Mouse (Mus musculus) myocyte (in vitro differentiated cells): ENCODE results near the gene Cacna1d. TPM values are rescaled to one million over a fixed set of nuclear protein-coding genes. Genes with fewer than 3 reads are reported as not detected.

Experiments used
- H3K27me3 ChIP-seq: one replicate; pipeline ENCODE4 v1.6.1; 2011; ENCODE audit not compliant: control insufficient read depth, insufficient read depth, insufficient read length
- H3K36me3 ChIP-seq: one replicate; pipeline ENCODE4 v1.6.1; 2011; ENCODE audit not compliant: control insufficient read depth, insufficient read depth
- H3K4me2 ChIP-seq: one replicate; pipeline ENCODE4 v1.6.1; 2011; ENCODE audit warnings: low read depth, control low read depth
- H3K4me3 ChIP-seq: one replicate; pipeline ENCODE4 v1.5.1; 2011; ENCODE audit warnings: mild to moderate bottlenecking, control low read depth, moderate library complexity
- H3K79me2 ChIP-seq: one replicate; pipeline ENCODE4 v1.6.1; 2011; ENCODE audit not compliant: control insufficient read depth, insufficient read depth
- H3ac ChIP-seq: one replicate; pipeline ENCODE4 v1.6.1; 2011; ENCODE audit not compliant: control insufficient read depth, insufficient read length
- CEBPB ChIP-seq: IDR thresholded peaks from 2 replicates; pipeline ENCODE4 v1.6.1; 2011; ENCODE audit warnings: mild to moderate bottlenecking, moderate library complexity; ENCODE audit not compliant: poor library complexity, insufficient read depth, severe bottlenecking
- E2F4 ChIP-seq: IDR thresholded peaks from one replicate; pipeline ENCODE4 v1.6.1; 2011; ENCODE audit warnings: mild to moderate bottlenecking, control low read depth, moderate library complexity; ENCODE audit not compliant: insufficient read depth
- MAX ChIP-seq: IDR thresholded peaks from one replicate; pipeline ENCODE4 v1.6.1; 2011; ENCODE audit warnings: low read depth, mild to moderate bottlenecking, control low read depth
- MYOD1 ChIP-seq, 3 experiments: IDR thresholded peaks; one replicate each; pipeline ENCODE4 v1.6.1; 2011; ENCODE audit warnings: control low read depth in 2 of 3, low read depth in 2 of 3, mild to moderate bottlenecking in 2 of 3, moderate library complexity in 1 of 3; ENCODE audit not compliant: insufficient read length in 2 of 3, control insufficient read depth in 1 of 3
- MYOG ChIP-seq, 3 experiments: IDR thresholded peaks; one replicate each; pipeline ENCODE4 v1.6.1; 2011; ENCODE audit warnings: control low read depth in 2 of 3, low read depth in 2 of 3, mild to moderate bottlenecking in 2 of 3; ENCODE audit not compliant: insufficient read length in 2 of 3, control insufficient read depth in 1 of 3, insufficient read depth in 1 of 3
- POLR2A ChIP-seq: IDR thresholded peaks from one replicate; pipeline ENCODE4 v1.6.1; 2011; ENCODE audit warnings: low read depth, mild to moderate bottlenecking, control low read depth, moderate library complexity; ENCODE audit not compliant: insufficient read length
- POLR2AphosphoS2 ChIP-seq: IDR thresholded peaks from one replicate; pipeline ENCODE4 v1.6.1; 2011; ENCODE audit warnings: low read depth, control low read depth; ENCODE audit not compliant: insufficient read length
- REST ChIP-seq: IDR thresholded peaks from one replicate; pipeline ENCODE4 v1.6.1; 2011; ENCODE audit warnings: mild to moderate bottlenecking, control low read depth, moderate library complexity; ENCODE audit not compliant: insufficient read depth, insufficient read length
- SRF ChIP-seq: IDR thresholded peaks from one replicate; pipeline ENCODE4 v1.6.1; 2011; ENCODE audit warnings: low read depth; ENCODE audit not compliant: control insufficient read depth, insufficient read length
- TCF12 ChIP-seq: IDR thresholded peaks from one replicate; pipeline ENCODE4 v1.6.1; 2011; ENCODE audit warnings: mild to moderate bottlenecking, control low read depth; ENCODE audit not compliant: poor library complexity, insufficient read depth, severe bottlenecking
- TCF3 ChIP-seq: IDR thresholded peaks from one replicate; pipeline ENCODE4 v1.6.1; 2011; ENCODE audit warnings: low read depth, control low read depth; ENCODE audit not compliant: insufficient read length
- USF1 ChIP-seq: IDR thresholded peaks from one replicate; pipeline ENCODE4 v1.6.1; 2011; ENCODE audit warnings: low read depth, mild to moderate bottlenecking, control low read depth, moderate library complexity
- polyA plus RNA-seq: library from polyadenylated mRNA; unstranded; fragments of >200 nt; fragmentation: generic; extraction: Trizol; gene quantifications from one replicate; pipeline ENCODE4 v1.2.1, GENCODE M21; 2012; ENCODE audit warnings: missing spikeins

Gene Cacna1d
- polyA plus RNA-seq, 1 experiment: not detected

GRCm38 (mm10) chr14:30494998-30495397 lies 3.7 kb upstream of the Cacna1d start:
- no peak overlapping the region for H3K4me2 ChIP-seq
- H3K36me3 ChIP-seq: peaks cover 17% of the 10 kb centered on the region
- TF ChIP-seq TCF3 (no peak), USF1 (no peak), TCF12 (no peak), POLR2A (no peak), E2F4 (no peak), MYOG (IDR thresholded peaks at IDR 0.05; ENCODE audit: control insufficient read depth in 1 of 3, insufficient read depth in 1 of 3, insufficient read length in 2 of 3, low read depth in 2 of 3) (no peak), CEBPB (no peak), SRF (no peak), REST (no peak), MYOD1 (IDR thresholded peaks at IDR 0.05; ENCODE audit: control insufficient read depth in 1 of 3, insufficient read length in 2 of 3, low read depth in 2 of 3) (no peak), POLR2AphosphoS2 (no peak), MAX (no peak)
- H3K79me2 ChIP-seq: peaks cover 18% of the 10 kb centered on the region
- H3K4me3 ChIP-seq: no peak overlapping the region
- no peaks in the 10 kb centered on the region for H3K27me3 ChIP-seq
- H3ac ChIP-seq: no peak overlapping the region

GRCm38 (mm10) chr14:30493276-30493675 lies 2.0 kb upstream of the Cacna1d start:
- Histone ChIP-seq H3K4me3 (no peak overlapping the region), H3K79me2 (peaks cover 18% of the 10 kb centered on the region), H3K36me3 (peaks cover 22% of the 10 kb centered on the region), H3ac (no peak overlapping the region), H3K27me3 (no peaks in the 10 kb centered on the region), H3K4me2 (no peak overlapping the region)
- TF ChIP-seq TCF3 (no peak), MAX (no peak), USF1 (no peak), SRF (no peak), TCF12 (no peak), REST (no peak), MYOG (IDR thresholded peaks at IDR 0.05; ENCODE audit: control insufficient read depth in 1 of 3, insufficient read depth in 1 of 3, insufficient read length in 2 of 3, low read depth in 2 of 3) (no peak), POLR2AphosphoS2 (no peak), POLR2A (no peak), CEBPB (no peak), E2F4 (no peak), MYOD1 (IDR thresholded peaks at IDR 0.05; ENCODE audit: control insufficient read depth in 1 of 3, insufficient read length in 2 of 3, low read depth in 2 of 3) (no peak)

- Histone ChIP-seq H3K36me3 (peaks cover 12% of the 10 kb centered on the region), H3K79me2 (peaks cover 18% of the 10 kb centered on the region), H3K27me3 (peaks cover 8% of the 10 kb centered on the region), H3K4me2 (peak within 1 kb of the TSS; percentile 98), H3ac (peak within 1 kb of the TSS; percentile 89), H3K4me3 (peak within 1 kb of the TSS; percentile 94)
- TF ChIP-seq POLR2AphosphoS2 (peak; percentile 46), MAX (no peak), E2F4 (no peak), MYOD1 (IDR thresholded peaks at IDR 0.05; ENCODE audit: control insufficient read depth in 1 of 3, insufficient read length in 2 of 3, low read depth in 2 of 3) (peak in 1 of 3 experiments; percentile 11), POLR2A (peak; percentile 68), SRF (peak; percentile 65), MYOG (IDR thresholded peaks at IDR 0.05; ENCODE audit: control insufficient read depth in 1 of 3, insufficient read depth in 1 of 3, insufficient read length in 2 of 3, low read depth in 2 of 3) (peak in 1 of 3 experiments; percentile 55)
Observed at GRCm38 (mm10) chr14:30479361-30479948, 11.8 kb downstream of the Cacna1d start, which contains the start of gene Dcp1a. Gene Dcp1a, plus strand, starts transcription at chr14:30479535.

- no peak overlapping the region for H3ac ChIP-seq
- TF ChIP-seq USF1 (no peak), POLR2A (no peak), SRF (no peak), CEBPB (no peak), MAX (no peak), TCF3 (no peak), E2F4 (no peak), MYOG (IDR thresholded peaks at IDR 0.05; ENCODE audit: control insufficient read depth in 1 of 3, insufficient read depth in 1 of 3, insufficient read length in 2 of 3, low read depth in 2 of 3) (no peak), MYOD1 (IDR thresholded peaks at IDR 0.05; ENCODE audit: control insufficient read depth in 1 of 3, insufficient read length in 2 of 3, low read depth in 2 of 3) (no peak)
Observed at GRCm38 (mm10) chr14:30474416-30474815, 16.8 kb downstream of the Cacna1d start.

GRCm38 (mm10) chr14:30473605-30474004 lies 17.6 kb downstream of the Cacna1d start:
- Histone ChIP-seq H3K4me3 (no peak overlapping the region), H3K4me2 (no peak overlapping the region), H3K27me3 (peaks cover 44% of the 10 kb centered on the region), H3K36me3 (no peaks in the 10 kb centered on the region), H3K79me2 (no peaks in the 10 kb centered on the region), H3ac (no peak overlapping the region)
- TF ChIP-seq E2F4 (no peak), MAX (no peak), MYOG (IDR thresholded peaks at IDR 0.05; ENCODE audit: control insufficient read depth in 1 of 3, insufficient read depth in 1 of 3, insufficient read length in 2 of 3, low read depth in 2 of 3) (no peak), TCF12 (no peak), SRF (no peak), TCF3 (no peak), POLR2A (no peak), CEBPB (no peak), USF1 (no peak), POLR2AphosphoS2 (no peak), REST (no peak), MYOD1 (IDR thresholded peaks at IDR 0.05; ENCODE audit: control insufficient read depth in 1 of 3, insufficient read length in 2 of 3, low read depth in 2 of 3) (no peak)

More at GRCm38 (mm10) chr14:30474416-30474815, 16.8 kb downstream of the Cacna1d start:
- Histone ChIP-seq H3K4me3 (no peak overlapping the region), H3K4me2 (no peak overlapping the region), H3K27me3 (peaks cover 37% of the 10 kb centered on the region), H3K36me3 (no peaks in the 10 kb centered on the region), H3K79me2 (no peaks in the 10 kb centered on the region)
